Mouse (Mus musculus) layer of hippocampus, adult 8-10 months (tissue): ENCODE measurements around the gene Ap4e1. TPM values are rescaled to one million over a fixed set of nuclear protein-coding genes. Genes with fewer than 3 reads are reported as not detected.
"Not testable (repeated sequence)": the region's sequence is repeated elsewhere in the genome, so short reads cannot be mapped to it uniquely, and the experiment has no call there.

Source experiments
- DNase-seq, 2 experiments: peaks; one replicate each; pipeline ENCODE4 v3.0.0; 2022; ENCODE audit warnings: low spot score in 2 of 2
- microRNA-seq, 2 experiments: library from miRNA; unstranded; fragments of <30 nt; microRNA quantifications; one replicate each; pipeline ENCODE4 v1.2.0; 2022
- total RNA-seq, 4 experiments: library from RNA; stranded (reverse); gene quantifications; 2 replicates each; pipeline ENCODE4 v1.2.4; 2022

Gene Ap4e1
- total RNA-seq, 4 experiments from 2014 or later = 12.2 to 18.9 (median 14.4) TPM

DNA sequence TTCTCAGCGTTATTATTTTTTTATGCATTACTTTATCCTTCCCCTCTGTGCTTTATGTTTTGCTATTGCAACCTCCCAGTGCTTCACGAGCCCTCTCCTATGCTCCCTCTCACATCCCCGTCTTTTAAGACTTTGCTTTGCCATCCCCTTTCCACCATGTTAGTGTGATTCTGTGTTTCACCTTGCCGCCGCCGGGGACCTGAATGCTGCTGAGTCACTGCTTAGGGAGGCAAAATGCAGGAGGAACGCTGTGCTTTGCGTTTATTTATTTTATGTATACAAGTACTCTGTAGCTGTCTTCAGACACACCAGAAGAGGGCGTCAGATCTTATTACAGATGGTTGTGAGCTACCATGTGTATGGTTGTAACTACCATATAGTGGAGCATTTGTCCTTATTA is 69.1 kb downstream of the Ap4e1 start:
- no peak for DNase-seq

DNA sequence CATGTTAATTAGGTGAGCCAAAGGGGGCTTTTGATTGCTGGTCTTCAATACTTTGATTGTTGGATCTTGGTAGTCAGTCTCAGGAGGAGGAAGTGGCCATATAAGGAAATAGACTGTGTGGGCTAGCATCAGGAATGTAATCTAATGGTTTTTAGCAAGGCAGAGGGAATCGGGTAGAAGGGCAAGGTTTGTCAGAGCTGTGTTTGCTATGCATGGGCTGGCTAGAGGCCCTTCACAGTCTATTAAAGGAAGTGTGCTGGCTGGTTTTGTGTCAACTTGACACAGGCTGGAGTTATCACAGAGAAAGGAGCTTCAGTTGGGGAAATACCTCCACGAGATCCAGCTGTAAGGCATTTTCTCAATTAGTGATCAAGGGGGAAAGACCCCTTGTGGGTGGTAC is 70.5 kb downstream of the Ap4e1 start:
- not testable (repeated sequence) for DNase-seq

DNA sequence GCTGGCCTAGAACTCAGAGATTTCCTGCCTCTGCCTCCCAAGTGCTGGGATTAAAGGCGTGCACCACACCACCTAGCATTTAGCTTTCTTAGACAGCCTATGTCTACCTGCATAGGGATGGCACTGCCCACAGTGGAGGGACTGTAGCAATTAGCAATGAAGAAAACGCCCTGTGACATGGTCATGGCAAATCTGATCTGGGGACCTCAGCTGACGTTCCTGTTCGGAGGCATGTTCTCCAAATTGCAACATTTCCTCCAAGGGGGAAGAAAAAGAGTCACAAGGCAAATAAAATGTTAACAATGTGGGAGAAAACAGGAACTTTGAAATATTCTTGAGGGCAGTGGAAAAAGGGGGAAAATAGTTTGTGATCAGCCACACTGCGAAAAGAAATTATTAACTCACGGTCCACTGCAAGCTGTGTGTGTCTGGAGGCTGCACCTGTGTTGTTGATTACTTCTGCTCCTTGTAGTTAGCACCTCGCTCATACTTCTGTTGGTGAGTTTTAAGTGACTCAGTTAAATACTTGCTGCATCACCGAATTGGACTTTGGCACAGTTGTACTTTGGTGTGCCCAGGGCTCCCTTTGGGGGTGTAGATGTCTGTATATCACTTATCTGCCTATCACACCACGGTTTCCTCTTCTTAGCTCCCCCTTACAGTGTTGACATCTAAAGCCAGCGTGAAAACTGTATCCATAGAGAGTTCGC is 71.5 kb downstream of the Ap4e1 start:
- DNase-seq = no peak

DNA sequence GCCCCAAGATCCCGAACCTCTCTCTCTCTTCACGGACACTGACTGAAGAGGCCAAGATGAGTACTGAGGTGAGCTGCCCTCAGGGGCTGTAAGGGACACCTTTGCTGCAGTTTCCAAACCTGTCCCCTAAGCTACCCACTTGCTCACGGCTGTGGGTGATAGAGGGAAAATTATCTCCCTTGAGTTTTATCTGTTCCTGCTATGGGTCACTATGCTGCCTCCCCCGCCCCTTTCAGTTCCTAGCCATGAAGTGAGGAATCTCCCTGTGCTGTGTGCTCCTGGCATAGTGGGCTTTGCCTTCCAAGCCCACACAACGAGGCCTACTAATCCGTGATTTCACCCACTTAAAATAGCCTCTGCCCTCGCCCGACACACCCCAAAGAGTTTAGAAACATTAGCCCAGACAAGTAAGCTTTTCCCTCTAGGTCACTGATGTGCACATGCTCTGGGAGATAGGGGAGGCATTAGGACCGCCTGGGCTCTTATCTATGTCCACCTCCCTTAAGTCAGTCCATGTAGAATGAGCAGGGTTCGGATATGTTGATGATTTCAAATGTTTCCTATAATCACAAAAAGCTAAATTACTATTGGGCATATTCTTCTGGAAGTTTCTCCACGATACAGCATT is 72.2 kb downstream of the Ap4e1 start:
- DNase-seq = no peak

DNA sequence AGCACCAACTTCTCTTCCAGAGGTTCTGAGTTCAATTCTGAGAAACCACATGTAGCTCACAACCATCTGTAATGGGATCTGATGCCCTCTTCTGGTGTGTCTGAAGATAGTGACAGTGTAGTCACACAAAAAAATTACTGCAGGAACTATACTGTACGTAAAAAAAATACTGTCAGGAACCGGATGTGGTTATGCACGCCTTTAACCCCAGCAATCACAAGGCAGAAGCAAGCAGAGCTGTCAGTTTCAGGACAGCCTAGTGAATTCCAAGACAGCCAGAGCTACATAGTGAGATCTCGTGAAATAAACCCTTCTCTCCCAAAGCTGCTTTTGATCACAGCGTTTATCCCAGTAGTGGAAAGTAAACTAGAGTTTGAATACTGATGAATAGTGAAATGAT is 77.7 kb downstream of the Ap4e1 start:
- DNase-seq = no peak

DNA sequence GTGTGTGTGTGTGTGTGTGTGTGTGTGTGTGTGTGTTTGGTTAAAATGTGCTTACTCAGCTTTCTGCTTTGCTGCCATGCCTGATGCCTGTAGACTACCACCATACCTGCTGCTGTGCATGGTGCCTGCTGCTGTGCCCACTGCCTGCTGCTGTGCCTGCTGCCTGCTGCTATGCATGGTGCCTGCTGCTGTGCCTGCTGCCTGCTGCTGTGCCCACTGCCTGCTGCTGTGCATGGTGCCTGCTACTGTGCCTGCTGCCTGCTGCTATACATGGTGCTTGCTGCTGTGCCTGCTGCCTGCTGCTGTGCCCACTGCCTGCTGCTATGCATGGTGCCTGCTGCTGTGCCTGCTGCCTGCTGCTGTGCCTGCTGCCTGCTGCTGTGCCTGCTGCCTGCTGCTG is 81.6 kb downstream of the Ap4e1 start:
- not testable (repeated sequence) for DNase-seq

DNA sequence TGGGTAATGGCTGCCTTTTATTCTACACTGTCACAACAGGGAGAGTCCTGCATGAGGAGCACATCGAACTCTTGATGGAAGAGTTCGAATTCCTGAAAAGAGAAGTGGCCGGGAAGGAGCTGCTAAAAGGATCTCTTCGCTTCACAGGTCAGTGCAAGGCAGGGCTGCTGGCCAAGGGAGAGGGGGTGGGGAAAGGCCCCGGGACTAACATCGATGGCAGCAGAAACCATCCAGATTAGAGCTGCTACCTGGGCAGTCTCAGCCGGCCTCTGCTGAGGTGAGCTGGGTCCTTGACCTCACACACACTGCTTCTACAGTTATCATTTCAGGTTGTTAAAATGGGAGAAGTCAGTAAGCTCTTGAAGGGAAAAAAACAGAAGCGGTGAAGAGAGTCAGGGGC is 83.5 kb downstream of the Ap4e1 start:
- no peak for DNase-seq

DNA sequence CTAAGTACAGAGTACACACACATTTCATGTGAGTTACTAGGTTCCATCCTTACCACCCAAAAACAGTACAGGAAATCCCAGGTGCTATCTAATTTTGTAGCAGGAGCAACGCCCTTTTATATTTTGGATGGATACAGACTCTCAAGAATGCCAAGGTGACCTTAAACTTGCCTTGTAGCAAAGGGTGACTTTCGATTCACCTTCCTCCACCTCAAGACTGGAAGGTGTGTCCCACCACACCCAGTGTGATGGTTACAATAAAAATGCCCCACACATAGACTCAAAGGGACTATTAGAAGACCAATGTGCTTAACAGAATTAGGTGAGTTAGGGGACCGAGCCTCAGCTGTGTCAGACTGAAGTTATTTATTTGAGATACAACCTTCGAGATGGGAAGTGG is 100.5 kb downstream of the Ap4e1 start:
- no peak for DNase-seq

Small RNA genes within 50 kb of the gene (microRNA-seq; reads per million reads assigned to microRNA genes)
- gene Gm24081 = 0 reads per million in 2 experiments

Other genes with a start within 250 kb of the Ap4e1 start
- gene Usp50, start 225.2 kb upstream of the Ap4e1 start, total RNA-seq = 1 to 10 TPM; 1.4 to 2.0 (median 1.7) TPM
- 10 to 100 TPM; 42.5 to 53.0 (median 47.9) TPM for gene Trpm7, start 132.5 kb upstream of the Ap4e1 start, total RNA-seq
- gene Sppl2a, start 75.5 kb upstream of the Ap4e1 start, total RNA-seq = 10 to 100 TPM; 28.7 to 33.1 (median 30.3) TPM
- gene Blvra, start 61.9 kb downstream of the Ap4e1 start, total RNA-seq = 10 to 100 TPM; 18.2 to 23.3 (median 22.8) TPM
- gene Ncaph, start 125.2 kb downstream of the Ap4e1 start, total RNA-seq = 1 to 10 TPM in 3 of 4 experiments, under 1 TPM in 1; 0.89 to 2.0 (median 1.5) TPM
- 1 to 10 TPM; 1.9 to 6.6 (median 4.2) TPM for gene Itpripl1, start 134.7 kb downstream of the Ap4e1 start, total RNA-seq
- 1 to 10 TPM in 1 of 4 experiments, under 1 TPM in 3; 0.76 to 1.2 (median 0.88) TPM for gene 1810024B03Rik, start 199.6 kb downstream of the Ap4e1 start, total RNA-seq
- 100 to 1,000 TPM in 1 of 4 experiments, 10 to 100 TPM in 3; 91.8 to 100 (median 96.5) TPM for gene Snrnp200, start 199.7 kb downstream of the Ap4e1 start, total RNA-seq
- gene Ciao1, start 239.1 kb downstream of the Ap4e1 start, total RNA-seq = 10 to 100 TPM; 73.1 to 81.0 (median 77.0) TPM
- 10 to 100 TPM; 69.4 to 75.6 (median 72.4) TPM for gene Tmem127, start 239.2 kb downstream of the Ap4e1 start, total RNA-seq